Mouse (Mus musculus) right cerebral cortex, postnatal 14 days (tissue): ENCODE measurements around the gene Smyd3.
"Not testable (repeated sequence)": the region's sequence is repeated elsewhere in the genome, so short reads cannot be mapped to it uniquely, and the experiment has no call there.

ENCODE experiments used
- DNase-seq: peaks from one replicate; pipeline ENCODE4 v3.0.0; 2022

The Smyd3 gene

DNA sequence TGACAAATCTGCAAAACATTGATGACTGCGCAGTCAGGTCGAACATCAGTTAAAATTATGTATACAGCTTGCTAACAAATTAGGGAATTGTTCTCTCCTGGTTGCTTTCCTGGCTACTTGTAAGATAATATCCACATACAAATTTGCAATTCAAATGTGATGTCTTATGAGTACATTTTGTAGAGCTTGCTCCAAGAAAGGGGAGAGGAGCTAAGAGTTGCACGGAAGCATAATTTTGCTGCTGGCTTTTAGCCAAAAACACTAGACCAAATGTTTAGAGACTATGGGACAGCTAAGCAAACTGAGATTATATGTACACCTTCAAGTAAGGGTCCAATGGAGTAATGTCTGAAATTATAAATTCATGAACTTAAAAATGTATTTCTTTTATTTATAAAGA, 146.7 kb downstream of the Smyd3 start:
- no peak for DNase-seq

DNA sequence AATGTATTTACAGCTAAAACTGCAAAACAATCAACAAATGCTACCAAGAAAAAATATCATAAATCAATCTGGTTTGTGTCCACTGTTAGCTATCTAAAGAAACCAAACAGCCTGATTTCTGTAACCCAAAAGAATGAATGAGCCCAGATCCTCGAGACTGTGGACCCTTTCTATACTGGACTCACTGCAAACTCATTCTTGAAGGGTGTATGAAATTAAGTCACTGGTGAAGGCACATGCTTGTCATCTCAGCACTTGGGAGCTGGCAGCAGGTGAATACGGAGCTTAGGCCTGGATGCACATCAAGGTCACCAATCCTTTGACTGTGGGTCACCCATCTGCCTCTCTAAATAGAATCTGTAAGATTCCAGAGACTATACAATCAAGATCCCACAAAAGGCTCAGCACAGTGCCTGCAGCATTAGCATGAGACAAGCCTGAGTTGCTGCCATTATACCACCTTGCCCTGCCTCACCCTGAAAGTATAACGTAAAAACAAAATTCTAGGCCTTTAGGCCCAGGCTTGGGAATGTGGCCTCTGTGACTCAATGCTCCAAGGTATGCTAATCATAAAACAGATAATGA, 149.3 kb downstream of the Smyd3 start:
- DNase-seq, result no peak

DNA sequence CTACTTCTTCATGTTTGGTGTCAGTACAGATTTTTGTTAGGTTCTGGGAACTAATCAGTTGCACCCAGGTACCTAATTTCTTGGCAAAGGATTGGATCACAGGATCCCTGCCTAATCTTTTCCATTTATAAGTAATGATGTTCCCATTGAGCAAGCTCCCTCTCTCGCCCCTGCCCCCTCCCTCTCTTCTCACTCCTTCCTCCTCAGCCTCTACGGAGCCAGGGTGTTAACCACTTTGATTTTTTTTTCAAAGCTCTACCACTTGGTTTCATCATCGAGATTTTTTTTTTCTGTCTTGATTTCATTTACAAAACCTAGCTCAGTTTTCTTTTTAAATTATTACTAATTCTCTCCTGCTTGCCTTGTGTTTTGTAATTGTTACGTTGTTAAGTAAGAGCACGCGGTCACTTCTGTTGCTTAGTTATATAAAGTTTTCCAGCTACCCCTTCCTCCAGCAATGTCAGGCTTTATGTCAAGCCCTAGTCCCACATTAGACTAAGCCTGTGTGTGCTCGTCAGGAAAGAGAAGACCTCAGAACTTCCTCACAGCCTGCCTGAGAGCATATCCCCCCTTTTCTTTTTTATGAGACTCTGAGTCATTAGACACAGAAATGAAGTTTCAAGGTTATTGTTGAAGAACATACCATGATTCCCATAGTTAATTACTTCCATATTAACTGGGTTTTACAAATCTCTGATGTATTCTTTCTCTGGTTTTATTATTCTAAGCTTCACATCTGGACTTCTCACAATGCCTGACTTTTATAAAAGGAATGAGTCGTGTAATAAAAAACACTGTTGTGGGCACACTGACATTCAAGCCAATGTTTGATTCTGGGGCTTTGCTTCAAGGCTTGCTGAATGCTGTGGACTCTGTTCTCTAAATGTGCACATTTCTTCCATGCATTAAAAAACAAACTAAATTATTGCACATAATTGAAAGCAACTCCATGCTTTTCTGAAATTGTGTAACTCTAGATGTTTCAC, 156.1 kb downstream of the Smyd3 start:
- no peak for DNase-seq

DNA sequence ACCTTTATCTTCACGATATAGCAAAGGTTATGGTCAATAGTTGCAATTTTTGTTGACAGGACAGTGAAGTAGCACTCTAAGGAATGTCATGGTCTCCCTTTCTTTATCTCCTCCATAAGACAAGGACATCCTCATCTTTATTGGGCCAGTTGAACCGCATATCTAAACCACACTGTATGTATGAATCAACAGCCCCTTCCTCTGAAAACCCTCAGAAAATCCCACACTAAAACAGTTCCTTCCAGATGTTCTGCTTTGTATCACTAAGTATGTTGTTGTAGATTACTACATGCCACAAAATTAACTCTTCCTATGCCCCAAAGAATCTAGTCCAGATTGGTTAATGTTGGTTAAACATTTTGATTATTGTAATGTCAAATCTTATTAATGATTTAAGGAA, 160.7 kb downstream of the Smyd3 start:
- DNase-seq, result no peak

DNA sequence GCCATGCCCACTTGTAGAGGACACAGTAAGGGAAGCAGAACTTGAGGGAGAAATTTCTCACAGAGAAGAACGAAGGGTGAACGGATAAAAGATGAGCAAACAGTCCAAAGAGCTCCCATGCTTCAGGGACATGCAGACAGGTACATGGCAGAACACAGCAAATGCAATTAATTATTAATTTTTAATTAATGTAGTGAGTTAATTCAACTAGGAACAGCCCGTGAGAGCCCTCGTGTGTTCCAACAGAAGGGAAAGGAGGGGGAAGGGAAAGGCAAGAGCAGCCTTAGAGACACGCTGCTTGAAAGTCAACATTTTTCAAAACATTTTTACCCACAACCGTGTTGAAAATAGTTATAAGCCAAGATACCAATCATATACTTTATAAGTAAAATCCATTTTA, 163.6 kb downstream of the Smyd3 start:
- DNase-seq, result no peak

DNA sequence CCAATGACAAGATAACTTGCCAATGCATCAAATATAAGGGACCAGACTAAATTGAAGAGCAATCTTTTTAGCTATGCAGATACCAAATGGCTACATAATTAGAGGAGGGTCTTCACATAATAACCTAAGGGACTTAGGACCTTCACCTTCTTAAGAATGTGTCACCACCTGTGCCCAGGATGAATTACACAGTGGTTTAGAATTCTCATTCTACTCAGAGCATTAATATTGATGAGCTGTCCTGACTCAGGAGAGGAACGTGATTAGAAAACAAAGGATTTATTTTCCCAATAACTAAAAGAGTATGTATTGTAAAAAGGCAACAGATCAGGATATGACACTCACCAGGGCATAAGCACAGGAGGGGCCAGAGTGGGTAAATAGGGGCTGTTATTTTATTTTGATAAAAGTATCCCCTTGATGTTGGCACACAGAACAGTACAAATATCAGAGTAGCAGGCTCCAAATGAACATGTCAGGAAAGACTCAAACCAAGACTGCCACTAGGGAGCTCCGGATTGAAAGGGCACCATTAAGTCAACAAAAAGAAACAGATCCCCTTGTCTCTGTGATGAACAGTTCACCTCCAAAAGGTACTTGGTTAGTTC, 172.4 kb downstream of the Smyd3 start:
- DNase-seq, result no peak

DNA sequence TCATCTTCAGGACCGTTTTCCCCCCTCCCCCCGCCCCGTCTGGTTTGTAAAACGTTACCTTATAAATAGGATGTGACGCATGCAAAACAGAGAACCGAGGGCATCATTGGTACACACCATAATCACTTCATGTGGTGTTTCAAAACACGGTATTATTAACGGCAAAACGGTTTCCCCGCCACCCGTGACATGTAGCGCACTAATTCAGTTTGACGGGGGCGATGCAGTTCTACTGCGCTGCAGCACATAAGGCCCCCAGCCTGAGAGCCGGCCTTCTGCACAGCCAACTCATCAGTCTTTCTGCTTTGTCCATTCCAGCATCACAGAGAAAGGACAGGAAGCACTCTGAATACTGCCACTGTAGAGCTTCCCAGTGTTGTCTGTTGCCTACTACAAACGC, 174.4 kb downstream of the Smyd3 start:
- no peak for DNase-seq

DNA sequence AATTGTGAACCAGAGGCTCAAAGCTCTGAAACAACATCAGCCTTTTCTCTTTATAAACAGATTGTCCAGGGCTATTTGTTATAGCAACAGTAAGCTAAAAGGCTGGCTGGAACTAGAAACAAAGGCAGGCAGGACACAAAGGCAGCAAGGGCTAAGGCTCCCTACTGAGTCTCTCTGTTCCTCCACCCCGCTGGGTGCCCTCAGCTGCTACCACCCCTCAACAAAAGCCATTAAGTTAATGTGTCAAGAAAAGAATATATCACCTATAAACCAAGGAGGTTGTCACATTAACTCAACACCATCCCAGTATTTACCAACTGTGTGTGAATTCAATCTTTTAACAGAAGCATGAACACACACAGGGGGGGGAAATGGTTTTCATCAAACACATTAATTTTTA, 176.3 kb downstream of the Smyd3 start:
- no peak for DNase-seq

DNA sequence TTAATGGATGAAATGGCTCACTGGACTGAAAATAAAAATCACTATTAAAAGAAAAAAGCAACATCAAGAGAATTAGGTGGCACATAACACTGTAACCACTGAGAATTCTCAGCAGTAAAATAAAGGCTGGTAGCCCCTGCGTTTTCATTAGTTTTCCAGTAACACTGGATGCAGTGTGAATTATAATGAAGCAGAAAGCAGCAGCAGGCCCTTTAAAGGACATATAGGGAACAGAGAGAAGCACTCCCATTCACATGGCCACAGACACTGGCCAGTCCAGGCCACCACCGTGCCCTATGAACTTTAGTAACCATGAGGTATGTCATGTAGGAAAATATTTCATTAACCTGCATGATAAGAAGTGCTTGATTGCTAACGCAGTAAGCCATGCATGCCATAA, 178.8 kb downstream of the Smyd3 start:
- DNase-seq, result no peak

DNA sequence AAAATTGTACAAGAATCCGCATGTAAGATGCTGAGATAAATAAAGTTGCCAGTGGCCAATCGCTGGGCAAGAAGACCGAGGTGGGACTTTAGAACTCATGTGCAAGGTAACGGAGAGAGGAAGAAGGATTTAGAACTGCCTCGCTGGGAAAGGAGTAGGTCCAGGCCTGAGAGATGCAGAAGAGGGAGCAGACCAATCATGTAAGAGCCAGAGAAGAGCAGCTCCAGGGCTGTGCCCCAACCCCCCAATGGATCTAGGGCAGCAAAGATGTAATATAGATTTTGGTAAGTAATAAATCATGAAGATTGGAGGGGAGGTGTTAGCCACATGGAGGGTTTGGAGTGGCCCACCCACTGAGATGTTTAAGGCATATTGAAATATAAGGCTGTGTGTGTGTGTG, 180.3 kb downstream of the Smyd3 start:
- DNase-seq, result no peak

DNA sequence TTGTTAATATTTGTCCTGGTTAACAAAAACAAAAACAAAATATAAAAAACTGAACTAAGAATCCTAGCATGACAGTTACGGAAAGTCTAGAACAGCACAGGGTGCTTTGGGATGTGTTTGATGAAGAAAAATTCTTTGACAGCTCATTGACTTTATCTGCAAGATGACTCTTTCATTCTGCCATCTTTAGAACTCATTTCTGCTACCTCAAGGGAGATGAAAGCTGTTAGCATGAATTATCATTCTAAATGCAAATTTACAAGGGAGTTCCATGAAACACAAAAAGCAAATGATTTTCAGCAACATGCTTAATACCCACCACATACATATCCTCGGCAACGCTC, 190.9 kb downstream of the Smyd3 start:
- DNase-seq, result no peak

DNA sequence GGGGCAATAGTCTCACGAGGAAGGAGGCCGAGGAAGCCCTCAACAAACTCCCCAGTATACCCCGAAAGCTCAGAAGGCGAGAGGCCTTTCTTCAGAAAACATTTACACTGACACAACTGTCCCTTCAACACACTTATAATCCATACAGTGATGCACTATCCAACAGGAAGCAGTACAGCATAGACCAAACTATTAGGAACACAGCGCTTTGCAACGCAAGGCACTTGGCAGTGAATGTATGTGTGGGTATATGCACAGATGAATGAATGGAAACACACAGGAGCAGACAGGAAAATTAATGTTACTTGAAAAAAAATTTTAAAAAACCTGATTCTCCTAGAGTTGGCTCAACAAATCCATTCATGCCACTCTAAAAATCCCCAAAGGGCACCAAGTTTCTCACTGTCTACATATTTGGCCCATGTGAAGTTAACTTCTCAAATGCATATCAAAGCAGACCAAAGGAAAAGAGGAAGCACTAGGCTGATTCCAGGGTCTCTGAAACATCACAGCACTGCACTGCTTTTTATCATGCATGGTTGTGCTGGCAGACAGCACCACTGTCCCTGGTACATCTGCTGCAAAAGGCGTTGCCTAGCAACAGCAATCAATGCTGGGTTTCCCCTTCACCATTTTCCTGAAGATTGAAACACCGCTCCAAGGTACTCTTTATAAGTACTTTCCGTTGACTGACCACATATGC, 191.4 kb downstream of the Smyd3 start:
- DNase-seq, result peak; percentile 10

DNA sequence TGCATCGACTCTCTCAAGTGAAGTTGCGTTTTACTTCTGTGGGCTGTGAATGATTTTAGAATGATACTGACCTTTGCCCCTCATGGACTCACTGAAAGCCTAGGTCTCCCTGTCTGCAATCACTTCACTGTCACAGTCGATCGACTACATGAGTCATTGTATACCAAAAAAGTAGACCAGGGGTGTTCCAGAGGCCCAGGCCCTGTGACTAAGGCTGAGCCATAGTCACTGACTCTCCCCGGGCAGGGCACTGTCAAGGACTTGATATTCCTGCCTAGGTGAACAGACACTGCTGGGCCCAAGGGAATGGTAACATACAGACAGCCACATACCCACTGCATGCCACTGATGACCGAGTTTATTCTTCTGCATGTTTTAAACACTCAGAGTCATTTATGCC, 193.6 kb downstream of the Smyd3 start:
- DNase-seq, result no peak

DNA sequence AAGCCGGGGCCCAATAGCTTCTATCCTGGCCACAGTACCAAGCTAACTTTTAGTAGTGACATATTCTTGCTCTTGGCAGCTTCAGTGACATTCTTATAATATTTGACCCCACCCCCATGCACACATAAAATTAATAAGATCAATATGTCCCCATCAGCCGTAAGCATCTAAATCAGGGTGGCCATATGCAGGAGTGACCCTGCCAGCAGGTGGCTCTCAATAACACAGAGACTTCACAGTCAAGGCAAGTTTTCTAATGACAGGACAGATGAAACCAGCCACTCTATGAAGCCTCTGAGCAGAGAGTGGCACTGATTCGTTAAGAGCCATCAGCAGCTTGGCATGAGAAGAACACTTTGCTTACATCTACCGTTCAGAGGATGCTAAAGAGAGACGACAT, 204.2 kb downstream of the Smyd3 start:
- no peak for DNase-seq

DNA sequence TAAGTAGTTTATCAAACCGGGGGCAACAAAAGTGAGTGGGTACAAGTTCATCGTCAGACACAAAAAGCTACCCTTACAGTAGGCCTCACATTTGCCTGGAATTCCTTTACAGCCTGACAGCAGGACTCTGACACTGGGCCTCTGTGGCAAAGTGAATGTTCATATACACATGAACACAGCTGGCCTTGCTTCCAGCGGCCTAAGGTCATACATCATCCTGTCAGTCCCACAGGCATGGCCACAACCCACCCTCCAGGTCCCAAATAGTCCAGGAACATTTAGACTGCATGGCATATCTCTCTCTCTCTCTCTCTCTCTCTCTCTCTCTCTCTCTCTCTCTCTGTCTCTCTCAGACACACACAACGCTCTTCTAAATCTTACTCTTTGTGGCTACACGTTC, 208.4 kb downstream of the Smyd3 start:
- no peak for DNase-seq

DNA sequence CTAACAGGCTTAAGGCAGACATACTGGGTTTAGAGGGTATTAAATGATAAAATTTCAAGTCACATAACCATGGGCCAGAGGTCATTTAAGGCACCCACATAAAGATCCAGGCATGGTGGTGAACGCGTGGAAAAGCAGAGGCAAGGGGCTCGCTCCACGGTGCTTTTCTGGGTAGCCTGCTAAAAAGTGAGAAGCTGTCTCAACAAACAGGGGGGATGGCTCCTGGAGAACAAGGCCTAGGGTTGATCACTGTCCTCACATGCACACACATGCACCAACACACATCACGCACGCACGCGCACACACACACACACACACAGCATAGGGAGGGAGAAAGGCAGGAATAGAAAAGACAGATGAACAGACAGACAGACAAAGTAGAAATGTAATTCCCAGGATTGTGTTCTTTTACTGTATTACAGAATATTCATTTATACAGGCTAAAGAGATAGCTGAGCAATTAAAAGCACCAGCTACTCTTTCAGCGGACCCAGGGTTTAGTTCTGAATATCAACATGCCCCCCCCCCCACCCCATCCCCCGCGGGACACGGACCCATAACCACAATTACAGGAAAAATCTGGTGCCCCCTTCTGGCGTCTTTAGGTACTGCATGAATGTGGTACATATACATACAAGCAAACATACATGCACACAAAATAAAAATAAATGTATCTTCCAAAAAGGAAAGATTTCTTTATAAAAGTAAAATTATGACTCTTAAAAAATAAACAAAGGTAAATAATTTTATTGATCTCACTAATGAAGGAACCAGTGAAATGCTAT, 215.2 kb downstream of the Smyd3 start:
- DNase-seq, result no peak

DNA sequence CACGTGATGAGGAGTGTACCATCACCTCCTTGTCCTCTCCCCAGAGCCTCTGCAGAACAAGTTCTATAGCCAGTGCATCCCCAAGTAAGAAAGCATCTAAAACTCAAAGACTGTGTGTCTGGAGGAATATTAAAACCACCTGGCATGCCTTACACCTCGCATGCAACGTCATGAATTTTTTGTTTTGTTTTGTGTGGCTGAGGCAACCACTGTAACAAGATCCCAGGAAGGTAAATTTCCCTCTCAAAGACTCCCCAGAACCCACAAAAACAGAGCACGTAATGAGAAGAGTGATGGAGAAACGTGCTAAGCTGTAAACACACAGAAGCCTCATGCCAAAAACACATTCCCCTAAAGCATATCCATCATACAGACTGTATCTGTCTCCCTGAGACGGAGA, 222.2 kb downstream of the Smyd3 start:
- no peak for DNase-seq

DNA sequence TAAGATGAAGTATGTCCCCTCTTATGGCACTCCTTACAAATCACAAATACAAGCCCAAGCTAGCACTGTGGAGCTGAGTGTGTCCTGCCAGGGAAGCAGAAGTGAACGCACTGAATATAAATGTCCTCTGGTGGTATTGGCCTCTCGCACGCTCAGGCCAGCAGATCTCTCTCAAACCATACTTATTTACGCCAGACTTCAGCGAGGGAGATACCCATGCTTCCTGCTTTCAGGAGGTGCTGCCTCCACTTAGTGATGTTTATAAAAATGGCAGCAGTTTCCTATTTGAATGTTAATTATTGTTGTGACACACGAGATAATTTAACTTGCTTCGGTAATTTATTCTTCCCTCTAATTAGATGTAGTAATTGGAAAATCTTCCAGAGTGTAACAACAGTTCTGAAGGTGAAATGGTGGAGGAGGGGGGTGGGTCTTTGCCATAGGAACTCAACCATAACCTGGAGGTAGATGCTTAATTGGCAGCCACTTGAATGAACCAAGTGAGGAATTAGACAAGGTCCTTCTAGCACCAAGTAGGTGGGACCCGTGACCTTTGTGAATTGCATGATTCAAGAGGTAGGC, 224.0 kb downstream of the Smyd3 start:
- no peak for DNase-seq

DNA sequence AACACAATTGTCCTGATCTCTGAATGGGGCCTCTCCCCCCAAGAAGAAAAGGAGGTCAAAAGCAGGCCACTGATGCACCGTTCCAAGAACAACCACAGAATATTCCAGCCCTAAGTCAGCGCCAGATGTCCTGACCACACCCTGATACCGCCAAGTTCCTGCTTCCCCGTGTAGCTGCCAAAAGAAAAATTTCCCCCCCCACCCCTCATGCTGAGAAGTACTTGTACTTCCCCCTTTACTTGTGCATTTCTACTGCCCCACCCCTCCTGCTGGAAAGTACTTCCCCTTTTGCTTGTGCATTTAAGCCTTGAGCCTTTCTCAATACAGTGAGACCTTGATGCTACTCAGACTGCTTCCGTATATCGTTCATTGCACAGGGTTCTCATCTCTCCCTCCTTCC, 227.7 kb downstream of the Smyd3 start:
- DNase-seq, result not testable (repeated sequence)

DNA sequence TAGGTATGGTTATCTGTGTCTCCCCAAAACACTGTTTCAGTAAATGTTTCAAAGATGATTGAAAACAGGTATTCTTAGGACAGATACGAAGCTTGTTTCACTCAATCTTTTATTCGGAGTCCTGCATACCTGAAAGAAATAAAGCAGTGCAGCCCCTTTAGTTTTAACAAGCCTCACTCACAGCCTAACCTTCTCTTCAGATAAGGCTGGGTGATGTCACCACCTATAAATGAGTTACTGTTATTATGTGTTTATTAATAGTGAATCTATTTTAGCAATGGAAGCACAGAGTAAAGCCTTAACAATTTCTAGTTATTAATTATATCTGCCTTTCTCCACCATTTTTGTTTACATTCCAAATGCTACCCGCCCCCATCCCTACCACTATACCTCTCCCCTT, 228.1 kb downstream of the Smyd3 start:
- DNase-seq, result no peak

DNA sequence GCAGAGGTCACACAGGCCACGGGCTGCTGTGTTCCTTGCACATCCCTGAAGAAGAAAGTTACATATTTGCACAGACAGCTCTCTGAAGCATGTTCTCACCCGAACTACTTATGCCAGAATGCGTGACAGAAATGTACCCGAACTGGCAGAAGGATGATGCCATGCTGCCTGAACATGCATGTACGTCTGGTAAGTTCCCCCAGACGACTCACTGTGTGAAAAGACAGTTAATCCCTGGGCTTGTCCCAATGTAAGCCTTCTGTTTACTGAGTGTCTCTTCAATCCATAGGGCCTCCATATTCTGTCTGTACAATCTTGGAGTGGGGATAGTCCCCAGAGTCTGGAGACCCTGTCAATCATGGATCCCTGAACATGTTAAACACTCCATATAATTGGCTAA, 231.1 kb downstream of the Smyd3 start:
- no peak for DNase-seq

DNA sequence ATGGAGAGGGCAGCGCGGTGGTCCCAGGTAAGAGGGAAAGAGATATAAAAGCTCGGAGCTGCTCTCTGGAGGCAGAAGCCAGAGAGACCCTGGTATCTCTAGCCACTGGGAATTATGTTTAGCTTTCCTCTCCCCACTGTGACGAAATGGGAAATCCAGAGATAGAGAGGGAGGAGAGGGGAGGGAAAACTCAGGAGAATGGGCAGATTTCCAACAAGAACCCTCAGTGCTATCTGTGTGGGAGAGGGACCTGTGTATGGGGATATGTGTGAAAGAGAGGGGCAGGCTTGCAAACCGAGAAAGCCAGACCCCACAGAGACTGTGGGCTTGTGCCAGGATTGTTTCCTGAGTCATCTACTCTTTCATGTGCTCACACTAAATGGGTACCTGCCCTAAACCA, 235.0 kb downstream of the Smyd3 start:
- no peak for DNase-seq
